8 mouse cellular contexts compared by ENCODE assay signal in genomic region chr10:82961302-82961701, GRCm38 (mm10). TPM values are rescaled to one million over a fixed set of nuclear protein-coding genes. Genes with fewer than 3 reads are reported as not detected.
DNase-seq lines count a peak whose midpoint lies in the region; ATAC-seq and TF ChIP-seq lines count a peak whose summit lies in the region.
"Had no signal": no experiment of that assay in that cellular context is flagged by ENCODE, and none has a peak within 500 bp of the region (broad histone marks: within the 10 kb centered on the region; RNA-seq: fewer than 3 reads in every experiment).

No protein-coding gene starts in this region.

- no peak overlapping the region for H3K27ac ChIP-seq in layer of hippocampus, adult 2 months

- H3K36me3 ChIP-seq in G1E (replicated peaks): no peaks in the 10 kb centered on the region

- H3K27me3 ChIP-seq in G1E (ENCODE audit: insufficient read depth, low read length): no peaks in the 10 kb centered on the region

- no peak for DNase-seq in layer of hippocampus, adult 2 months (ENCODE audit: low spot score in 2 of 2)
- DNase-seq in layer of hippocampus, adult 18-20 months (ENCODE audit: low spot score in 2 of 2): no peak
- no peak for DNase-seq in G1E (ENCODE audit: low spot score)
- DNase-seq in embryo, embryonic 11 days: peak; percentile 45
- DNase-seq in adrenal gland, adult (ENCODE audit: inconsistent age in 2 of 2, low spot score in 1 of 2): no peak
- DNase-seq in kidney, adult 18-20 months: no peak
- DNase-seq: right cerebral cortex, postnatal 14 days had no signal

- TF ChIP-seq CTCF in layer of hippocampus, adult 2 months (conservative IDR thresholded peaks at IDR 0.05): peak; percentile 55
- no peak for TF ChIP-seq CTCF in G1E (IDR thresholded peaks at IDR 0.05; ENCODE audit: low read depth, low read length)

- H3K4me1 ChIP-seq in G1E (ENCODE audit: insufficient read depth, low read depth, low read length): peaks cover 61% of the 10 kb centered on the region

- peak; percentile 75 for ATAC-seq in G1E (ENCODE audit: extremely low read depth, insufficient number of reproducible peaks, low FRiP score, poor library complexity, severe bottlenecking)
- ATAC-seq in megakaryocyte-erythroid progenitor cell, adult 5-6 weeks (replicated peaks; ENCODE audit: low FRiP score, low TSS enrichment, poor library complexity, severe bottlenecking): peak; percentile 89

- H3K4me3 ChIP-seq in layer of hippocampus, adult 2 months: no peak overlapping the region
- H3K4me3 ChIP-seq in G1E (ENCODE audit: low read depth, low read length): peak overlapping the region; percentile 20; the same call in 1 of the 2 replicates

- no peaks in the 10 kb centered on the region for H3K9me3 ChIP-seq in G1E (replicated peaks)

RNA-seq across cellular contexts. Expression of gene Chst11, which starts 24.0 kb away (rescaled TPM):
- total RNA-seq in layer of hippocampus, adult 2 months (2021): 10 to 100 TPM; 50.9 to 52.7 TPM
- total RNA-seq in layer of hippocampus, adult 18-20 months (2021): 10 to 100 TPM; 51.1 to 51.9 TPM
- 38.2 and 44.7 TPM in 2 replicates for total RNA-seq in G1E (2014; fragmentation: Nextera tagmentation)
- 41.5 and 44.6 TPM in 2 replicates for total RNA-seq in G1E (2017)
- polyA plus RNA-seq in G1E (2012): 13.1 and 15.6 TPM in 2 replicates
- total RNA-seq in megakaryocyte-erythroid progenitor cell, adult 5-6 weeks (2014; fragmentation: Nextera tagmentation): 14.2 and 15.2 TPM in 2 replicates
- total RNA-seq in megakaryocyte-erythroid progenitor cell, adult 5-6 weeks (2017): 19.0 and 24.1 TPM in 2 replicates
